Mouse (Mus musculus): Measurements from ENCODE around the gene Frs2.

DNA sequence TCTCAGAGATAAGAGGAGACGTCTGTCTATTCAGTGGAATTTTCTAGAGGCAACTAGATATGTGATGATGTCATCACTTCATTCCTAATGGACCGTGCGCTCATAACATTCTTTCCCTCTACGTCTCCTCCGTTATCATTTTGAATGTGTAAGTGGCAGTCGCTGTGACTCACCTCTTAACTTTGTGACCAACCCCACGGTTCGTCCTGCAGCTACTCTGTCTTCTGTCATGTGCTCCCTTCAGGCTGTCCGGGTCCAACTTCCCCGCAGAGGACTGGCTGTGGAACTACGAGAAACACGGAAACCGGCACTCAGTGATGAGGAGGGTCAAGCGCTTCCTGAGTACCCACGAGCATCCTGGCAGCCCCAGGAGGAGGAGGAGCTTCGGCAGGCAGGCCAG is 124.6 kb downstream of the Frs2 start:
- TF ChIP-seq CTCF (IDR thresholded peaks at IDR 0.05; ENCODE audit: borderline replicate concordance, insufficient read depth, low read depth, low read length) = no peak
- TF ChIP-seq POLR2A (IDR thresholded peaks at IDR 0.05; ENCODE audit: borderline replicate concordance, insufficient read depth, low read length) = no peak

Data from cerebellum, adult 2 months (tissue).